ENCODE assay signal across 11 mouse cellular contexts in genomic region chr14:47086123-47086522, GRCm38 (mm10).
DNase-seq lines count a peak whose midpoint lies in the region; ATAC-seq and TF ChIP-seq lines count a peak whose summit lies in the region.
"Had no signal": no experiment of that assay in that cellular context is flagged by ENCODE, and none has a peak within 500 bp of the region (broad histone marks: within the 10 kb centered on the region; RNA-seq: fewer than 3 reads in every experiment).

No protein-coding gene starts in this region.

- no peaks in the 10 kb centered on the region for H3K27me3 ChIP-seq in heart, embryonic 13.5 days (replicated peaks)
- H3K27me3 ChIP-seq in hindbrain, postnatal 0 days (ENCODE audit: insufficient read depth, low read length), result no peaks in the 10 kb centered on the region
- H3K27me3 ChIP-seq in hindbrain, embryonic 14.5 days (ENCODE audit: control insufficient read depth, insufficient read depth, low read length), result no peaks in the 10 kb centered on the region
- no peaks in the 10 kb centered on the region; the same call in 1 of the 2 replicates for H3K27me3 ChIP-seq in splenic B cell, adult 2 months (ENCODE audit: control insufficient read depth, insufficient read depth, low read length, poor library complexity, severe bottlenecking)
- H3K27me3 ChIP-seq: embryonic facial prominence, embryonic 13.5 days; limb, embryonic 15.5 days had no signal

- H3K4me3 ChIP-seq in heart, embryonic 13.5 days, result no peak overlapping the region
- H3K4me3 ChIP-seq in hindbrain, postnatal 0 days (ENCODE audit: low read length), result no peak overlapping the region
- no peak overlapping the region for H3K4me3 ChIP-seq in hindbrain, embryonic 14.5 days (replicated peaks; ENCODE audit: low read length)

- no peak for DNase-seq in heart, adult 8-10 months (ENCODE audit: low spot score)
- no peak for DNase-seq in hindbrain, postnatal 0 days (ENCODE audit: low spot score)
- DNase-seq in hindbrain, embryonic 14.5 days (ENCODE audit: low spot score), result no peak
- DNase-seq in thymus, postnatal 0 days (ENCODE audit: low spot score), result peak; percentile 13
- DNase-seq in thymus, postnatal 4 days, result no peak
- DNase-seq in splenic B cell, adult 2 months (ENCODE audit: low read depth, low spot score), result peak; percentile 53
- no peak for DNase-seq in kidney, postnatal 4 days

- H3K9me3 ChIP-seq in heart, embryonic 13.5 days, result no peaks in the 10 kb centered on the region
- H3K9me3 ChIP-seq in hindbrain, postnatal 0 days (ENCODE audit: low read length), result no peaks in the 10 kb centered on the region
- H3K9me3 ChIP-seq in hindbrain, embryonic 14.5 days (ENCODE audit: control insufficient read depth, low read length), result no peaks in the 10 kb centered on the region
- H3K9me3 ChIP-seq: embryonic facial prominence, embryonic 13.5 days; limb, embryonic 15.5 days had no signal

- H3K4me1 ChIP-seq in heart, embryonic 13.5 days, result peaks cover 73% of the 10 kb centered on the region
- peaks cover 5% of the 10 kb centered on the region; the same call in 1 of the 2 replicates for H3K4me1 ChIP-seq in hindbrain, postnatal 0 days (ENCODE audit: insufficient read depth, low read length)
- H3K4me1 ChIP-seq in hindbrain, embryonic 14.5 days (replicated peaks; ENCODE audit: control insufficient read depth, insufficient read depth, low read length), result peaks cover 4% of the 10 kb centered on the region; the same call in 1 of the 2 replicates

- ATAC-seq in heart, embryonic 13.5 days (ENCODE audit: extremely low read depth, insufficient number of reproducible peaks, low FRiP score, low TSS enrichment), result no peak
- ATAC-seq in hindbrain, postnatal 0 days, result no peak
- ATAC-seq in hindbrain, embryonic 14.5 days (ENCODE audit: low FRiP score), result no peak

- H3K36me3 ChIP-seq in heart, embryonic 13.5 days, result peaks cover 36% of the 10 kb centered on the region
- no peaks in the 10 kb centered on the region; the same call in 1 of the 2 replicates for H3K36me3 ChIP-seq in hindbrain, postnatal 0 days (ENCODE audit: insufficient read depth, low read length)
- no peaks in the 10 kb centered on the region for H3K36me3 ChIP-seq in hindbrain, embryonic 14.5 days (replicated peaks; ENCODE audit: control insufficient read depth, insufficient read depth)
- no peaks in the 10 kb centered on the region for H3K36me3 ChIP-seq in splenic B cell, adult 2 months (ENCODE audit: control insufficient read depth, insufficient read depth, low read length, poor library complexity, severe bottlenecking)

- H3K9ac ChIP-seq in heart, embryonic 13.5 days, result peak overlapping the region; percentile 53; the same call in 1 of the 2 replicates
- no peak overlapping the region for H3K9ac ChIP-seq in hindbrain, postnatal 0 days (replicated peaks; ENCODE audit: low read length)
- H3K9ac ChIP-seq in hindbrain, embryonic 14.5 days, result no peak overlapping the region

- WGBS in heart, embryonic 13.5 days, result 52% methylated on average over 3 of the region's 3 CpGs
- WGBS in hindbrain, postnatal 0 days, result 74% methylated on average over 3 of the region's 3 CpGs
- 74% methylated on average over 3 of the region's 3 CpGs for WGBS in hindbrain, embryonic 14.5 days

- H3K27ac ChIP-seq in heart, embryonic 13.5 days (replicated peaks), result peak overlapping the region; percentile 92
- no peak overlapping the region for H3K27ac ChIP-seq in hindbrain, postnatal 0 days
- no peak overlapping the region for H3K27ac ChIP-seq in hindbrain, embryonic 14.5 days
- H3K27ac ChIP-seq: layer of hippocampus, adult 2 months had no signal

- no peak overlapping the region for H3K4me2 ChIP-seq in heart, embryonic 13.5 days
- H3K4me2 ChIP-seq in hindbrain, postnatal 0 days (ENCODE audit: low read depth, low read length), result peak overlapping the region; percentile 70
- H3K4me2 ChIP-seq in hindbrain, embryonic 14.5 days (replicated peaks), result no peak overlapping the region; the same call in 1 of the 2 replicates

- no peak for TF ChIP-seq CTCF in hindbrain, postnatal 0 days (IDR thresholded peaks at IDR 0.05; ENCODE audit: low read depth)

Comparison
In these comparisons a context has a peak if more than half of its experiments do, and no peak if none do; other contexts are left out.
1. DNase-seq: peak in thymus, postnatal 0 days (single experiment) and splenic B cell, adult 2 months (single experiment); none in heart, adult 8-10 months (single experiment), hindbrain, postnatal 0 days (single experiment), hindbrain, embryonic 14.5 days (single experiment), thymus, postnatal 4 days (single experiment) and kidney, postnatal 4 days (0 of 2).